Mouse (Mus musculus): ENCODE results near the gene Mast4.
"Not testable (repeated sequence)": the region's sequence is repeated elsewhere in the genome, so short reads cannot be mapped to it uniquely, and the experiment has no call there.

The Mast4 gene

GRCm38 (mm10) chr13:103334392-103334686 is at the start of gene Mast4:
Mast4 (minus strand) TSS chr13:103334497.
- peak; percentile 89 for DNase-seq

GRCm38 (mm10) chr13:103374495-103374894 is 40.2 kb upstream of the Mast4 start:
- no peak for DNase-seq

GRCm38 (mm10) chr13:103369194-103369593 is 34.9 kb upstream of the Mast4 start:
- DNase-seq = no peak

GRCm38 (mm10) chr13:103363181-103363580 is 28.9 kb upstream of the Mast4 start:
- no peak for DNase-seq

GRCm38 (mm10) chr13:103357415-103357814 is 23.1 kb upstream of the Mast4 start:
- not testable (repeated sequence) for DNase-seq

- DNase-seq = not testable (repeated sequence)
These were observed 22.6 kb upstream of the Mast4 start for GRCm38 (mm10) chr13:103356909-103357308.

- DNase-seq = no peak
These were observed 20.4 kb upstream of the Mast4 start for GRCm38 (mm10) chr13:103354737-103355136.

- DNase-seq = no peak
These were observed 10.5 kb upstream of the Mast4 start for GRCm38 (mm10) chr13:103344749-103345148.

GRCm38 (mm10) chr13:103344006-103344720 is 9.9 kb upstream of the Mast4 start:
- DNase-seq = no peak

- no peak for DNase-seq
These were observed 6.7 kb upstream of the Mast4 start for GRCm38 (mm10) chr13:103341031-103341430.

GRCm38 (mm10) chr13:103338616-103339015 is 4.3 kb upstream of the Mast4 start:
- DNase-seq = no peak

- DNase-seq = no peak
These were observed 1.9 kb upstream of the Mast4 start for GRCm38 (mm10) chr13:103336237-103336636.

- DNase-seq = no peak
These were observed 594 bp upstream of the Mast4 start for GRCm38 (mm10) chr13:103334723-103335458.

GRCm38 (mm10) chr13:103333601-103334391 is 501 bp downstream of the Mast4 start:
- peak; percentile 65 for DNase-seq

GRCm38 (mm10) chr13:103333153-103333552 is 1.1 kb downstream of the Mast4 start:
- peak; percentile 31 for DNase-seq

GRCm38 (mm10) chr13:103332731-103333130 is 1.6 kb downstream of the Mast4 start:
- peak; percentile 27 for DNase-seq

GRCm38 (mm10) chr13:103331096-103331495 is 3.2 kb downstream of the Mast4 start:
- DNase-seq = no peak

- DNase-seq = no peak
These were observed 6.0 kb downstream of the Mast4 start for GRCm38 (mm10) chr13:103328299-103328698.

GRCm38 (mm10) chr13:103327843-103328242 is 6.5 kb downstream of the Mast4 start:
- no peak for DNase-seq

- no peak for DNase-seq
These were observed 8.1 kb downstream of the Mast4 start for GRCm38 (mm10) chr13:103326186-103326585.

GRCm38 (mm10) chr13:103319881-103320280 is 14.4 kb downstream of the Mast4 start:
- peak; percentile 37 for DNase-seq

- DNase-seq = peak; percentile 58
These were observed 15.0 kb downstream of the Mast4 start for GRCm38 (mm10) chr13:103319317-103319716.

GRCm38 (mm10) chr13:103316777-103317367 is 17.4 kb downstream of the Mast4 start:
- peak; percentile 67 for DNase-seq

Data from retina, postnatal 1 day (tissue).